Mouse (Mus musculus) ovary, adult 10 weeks (tissue): ENCODE data around the gene Zc3h12d. TPM values are rescaled to one million over a fixed set of nuclear protein-coding genes. Genes with fewer than 3 reads are reported as not detected.

Experiments
- polyA plus RNA-seq: library from polyadenylated mRNA; stranded (reverse); fragments of 350-450 nt; fragmentation: Illumina TruSeq; extraction: RNeasy Lipid Tissue Mini Kit (QIAGEN cat#74804); gene quantifications from one replicate; pipeline ENCODE4 v1.2.3, GENCODE M21; 2014

Gene Zc3h12d
- polyA plus RNA-seq, result 0.43 TPM

DNA sequence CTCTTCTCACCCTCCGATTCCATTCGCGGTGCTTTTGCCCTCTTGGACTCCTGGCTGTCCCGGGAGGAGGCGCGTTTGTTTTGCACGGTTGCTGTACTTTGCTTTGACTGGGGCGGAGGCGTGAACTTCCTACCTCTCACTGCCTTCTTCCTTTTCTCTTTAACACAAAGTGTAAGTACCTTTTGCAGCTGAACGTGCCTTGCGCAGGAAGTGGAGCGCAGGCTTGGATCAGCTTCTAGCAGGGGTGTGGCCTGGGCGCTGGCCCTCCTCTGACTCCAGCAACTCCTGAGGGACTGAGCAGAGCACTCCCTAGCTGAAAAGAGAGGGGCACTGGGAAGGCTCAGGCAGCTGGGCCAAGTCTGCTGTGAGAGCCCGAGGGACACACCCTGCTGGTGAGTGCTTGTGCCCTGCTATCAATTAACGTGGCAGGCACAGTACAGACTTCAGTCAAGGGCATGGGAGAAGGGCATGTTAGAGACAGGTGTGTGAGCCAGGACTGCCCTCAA lies at the start of gene Zc3h12d:
Gene Zc3h12d, plus strand, starts transcription at position 300 of the 506 bp plus-strand sequence.

GRCm38 (mm10) chr10:7792751-7793385 lies 39.4 kb upstream of the Zc3h12d start, which contains the start of the genes Ginm1 and Ppil4:
Gene Ginm1 (minus strand): TSS chr10:7792824.
Gene Ppil4 (plus strand): TSS chr10:7792891.

Other genes with a start within 250 kb of the Zc3h12d start
- gene Lrp11, start 242.7 kb upstream of the Zc3h12d start, polyA plus RNA-seq, result 17.6 TPM
- 26.5 TPM for gene Nup43, start 165.0 kb upstream of the Zc3h12d start, polyA plus RNA-seq
- 68.3 TPM for gene Pcmt1, start 151.3 kb upstream of the Zc3h12d start, polyA plus RNA-seq
- gene Lats1, start 151.3 kb upstream of the Zc3h12d start, polyA plus RNA-seq, result 79.7 TPM
- gene Katna1, start 106.5 kb upstream of the Zc3h12d start, polyA plus RNA-seq, result 44.8 TPM
- 446 TPM for gene Ginm1, start 39.6 kb upstream of the Zc3h12d start, polyA plus RNA-seq
- 107 TPM for gene Ppil4, start 39.6 kb upstream of the Zc3h12d start, polyA plus RNA-seq
- 159 TPM for gene Tab2, start 123.8 kb downstream of the Zc3h12d start, polyA plus RNA-seq